Mouse (Mus musculus) heart, postnatal 4 days (tissue): ENCODE data around the gene Myl9. TPM values are rescaled to one million over a fixed set of nuclear protein-coding genes. Genes with fewer than 3 reads are reported as not detected.
"Not testable (repeated sequence)": the region's sequence is repeated elsewhere in the genome, so short reads cannot be mapped to it uniquely, and the experiment has no call there.

ENCODE experiments used
- DNase-seq: peaks from one replicate; pipeline ENCODE4 v3.0.0; 2021
- total RNA-seq, 2 experiments: library from RNA; stranded (reverse); gene quantifications; 2 replicates each; pipeline ENCODE4 v1.2.3; 2021

Myl9 gene
- total RNA-seq, 2 experiments from 2014 or later: 1,178 to 1,267 TPM

DNA sequence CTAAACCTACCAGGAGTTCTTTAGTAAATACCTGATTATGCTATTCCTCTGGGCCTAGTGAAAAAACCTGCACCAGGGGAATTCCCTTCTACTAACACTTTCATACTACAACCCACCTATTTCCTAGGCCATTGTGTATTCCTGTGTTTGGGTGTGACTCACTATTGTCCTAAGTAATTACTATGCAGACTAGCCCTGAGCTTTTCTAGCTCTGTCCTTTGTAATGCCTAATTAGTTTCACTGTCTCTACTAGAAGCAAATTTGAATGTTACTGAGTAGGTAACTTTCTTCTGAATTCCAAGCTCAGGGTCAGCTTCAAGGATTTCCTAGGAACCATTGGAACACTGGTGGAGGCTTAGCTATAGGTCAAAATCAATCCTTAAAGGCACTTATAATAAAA lies 11.1 kb downstream of the Myl9 start:
- not testable (repeated sequence) for DNase-seq

- no peak for DNase-seq
Measured at GRCm38 (mm10) chr2:156787090-156787775, 12.0 kb downstream of the Myl9 start.

DNA sequence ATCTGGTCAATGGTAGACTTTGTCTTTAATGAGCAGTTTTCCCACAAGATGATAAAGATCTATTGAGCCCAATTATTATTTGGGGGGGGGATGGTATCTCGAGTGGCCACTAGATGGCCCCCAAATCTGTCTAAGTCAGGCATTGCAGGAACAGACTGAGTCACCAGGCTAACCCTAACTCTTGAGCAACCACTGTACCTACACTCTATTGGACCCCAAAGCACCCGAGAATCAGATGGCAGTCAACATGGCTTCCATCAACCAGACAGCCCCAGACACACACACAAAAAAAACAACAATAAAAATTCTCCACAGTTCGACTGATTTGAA lies 12.5 kb downstream of the Myl9 start:
- DNase-seq: no peak

- DNase-seq: no peak
Measured at GRCm38 (mm10) chr2:156788836-156789235, 13.6 kb downstream of the Myl9 start.

DNA sequence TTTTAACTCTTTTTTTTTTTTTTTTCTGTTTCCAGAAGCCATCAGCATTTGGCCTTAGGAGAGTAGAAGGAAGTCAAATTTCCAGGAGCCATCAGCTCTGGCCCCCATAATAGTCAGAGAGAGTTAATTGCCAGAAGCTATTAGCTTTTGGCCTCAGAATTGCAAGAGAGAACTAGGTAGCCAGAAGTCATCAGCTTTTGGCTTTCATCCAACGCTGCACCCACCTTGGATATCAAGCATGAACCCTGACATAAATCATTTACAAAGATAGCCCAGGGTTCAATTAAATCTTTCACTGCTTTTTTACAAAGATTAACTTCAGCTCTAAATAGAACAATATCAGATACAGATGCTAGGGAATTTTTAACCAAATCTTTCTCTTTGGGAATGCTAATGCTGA lies 23.3 kb downstream of the Myl9 start:
- no peak for DNase-seq

DNA sequence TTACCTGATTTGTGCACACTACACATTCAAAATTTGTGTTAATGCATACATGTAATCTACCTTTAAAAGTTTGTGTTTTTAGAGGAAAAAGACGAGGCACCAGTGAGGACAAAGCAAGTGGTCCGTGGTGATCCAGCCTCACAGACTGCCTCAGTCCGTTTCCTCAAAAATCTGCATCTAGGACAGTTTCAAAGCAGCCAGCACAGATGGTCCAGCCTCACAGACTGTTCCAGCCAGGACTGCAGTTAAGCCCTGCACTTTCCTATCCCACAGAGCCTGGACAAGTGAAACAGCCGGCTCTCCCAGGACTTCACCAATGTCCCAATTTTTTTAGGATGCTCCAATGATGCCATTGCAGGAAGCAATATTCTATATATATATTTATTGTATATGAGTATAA lies 25.8 kb downstream of the Myl9 start:
- no peak for DNase-seq

GRCm38 (mm10) chr2:156802116-156802515 lies 26.9 kb downstream of the Myl9 start:
- not testable (repeated sequence) for DNase-seq

DNA sequence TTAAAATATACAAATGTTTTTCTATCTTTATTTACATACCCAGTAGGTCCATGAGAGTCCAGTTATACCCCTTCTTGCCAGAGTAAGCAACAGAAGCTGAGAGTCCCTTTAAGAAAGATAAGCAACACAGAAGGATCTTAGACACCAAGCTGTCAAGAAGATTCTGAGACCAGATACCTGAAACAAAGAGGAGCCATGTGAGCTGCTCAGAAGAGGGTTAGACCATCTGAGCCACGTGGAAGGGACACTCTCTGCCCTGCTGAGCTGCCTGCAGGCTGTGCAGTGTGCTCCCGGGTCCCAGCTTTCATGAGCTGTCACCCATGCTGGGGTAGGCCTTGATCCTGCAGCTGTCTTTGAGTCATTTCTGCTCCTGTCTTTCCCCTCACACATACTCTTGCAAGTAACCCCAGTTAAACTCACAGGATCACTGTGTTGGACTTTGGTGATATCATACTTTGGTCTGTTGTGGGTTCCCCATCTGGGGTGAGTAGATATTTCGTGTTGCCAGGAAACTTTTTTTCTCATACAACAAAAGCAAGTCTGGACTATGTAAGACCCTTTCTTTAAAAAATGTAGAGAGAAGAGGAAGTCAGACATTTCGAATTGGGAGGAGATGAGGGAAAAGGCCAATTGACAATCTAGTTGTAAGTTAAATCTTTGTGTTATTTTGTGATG lies 28.6 kb downstream of the Myl9 start:
- DNase-seq: no peak

DNA sequence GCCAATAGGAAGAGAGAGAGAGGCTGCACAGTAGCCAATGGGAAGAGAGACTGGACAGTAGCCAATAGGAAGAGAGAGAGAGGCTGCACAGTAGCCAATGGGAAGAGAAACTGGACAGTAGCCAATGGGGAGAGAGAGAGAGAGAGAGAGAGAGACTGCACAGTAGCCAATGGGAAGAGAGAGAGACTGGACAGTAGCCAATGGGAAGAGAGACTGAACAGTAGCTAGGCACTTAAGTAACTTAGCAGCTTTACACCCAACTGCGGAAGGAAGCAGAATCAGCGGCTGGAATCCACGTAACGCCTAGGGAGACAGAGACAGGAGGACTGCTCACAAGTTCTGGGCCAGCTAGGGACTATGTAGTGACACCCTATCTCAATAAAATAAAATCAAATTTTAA lies 29.4 kb downstream of the Myl9 start:
- DNase-seq: no peak

DNA sequence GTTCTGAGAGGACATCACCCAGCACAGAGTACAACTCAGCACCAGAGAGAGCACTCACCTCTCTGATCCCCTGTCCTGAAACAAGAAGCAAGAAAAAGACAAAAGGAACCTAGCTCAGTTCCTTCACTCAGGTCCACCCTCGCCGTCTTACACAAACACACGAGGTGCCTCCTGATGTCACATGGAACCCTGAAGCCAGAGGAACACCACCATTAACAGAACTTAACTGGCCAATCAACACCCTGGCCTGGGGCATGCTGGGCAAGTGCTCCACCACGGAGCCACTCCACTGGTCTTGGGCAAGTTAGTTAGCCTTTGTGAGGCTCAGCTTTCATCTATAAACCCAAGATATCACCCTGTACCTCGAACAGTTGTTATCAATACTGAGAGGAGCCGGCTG lies 31.7 kb downstream of the Myl9 start:
- no peak for DNase-seq

DNA sequence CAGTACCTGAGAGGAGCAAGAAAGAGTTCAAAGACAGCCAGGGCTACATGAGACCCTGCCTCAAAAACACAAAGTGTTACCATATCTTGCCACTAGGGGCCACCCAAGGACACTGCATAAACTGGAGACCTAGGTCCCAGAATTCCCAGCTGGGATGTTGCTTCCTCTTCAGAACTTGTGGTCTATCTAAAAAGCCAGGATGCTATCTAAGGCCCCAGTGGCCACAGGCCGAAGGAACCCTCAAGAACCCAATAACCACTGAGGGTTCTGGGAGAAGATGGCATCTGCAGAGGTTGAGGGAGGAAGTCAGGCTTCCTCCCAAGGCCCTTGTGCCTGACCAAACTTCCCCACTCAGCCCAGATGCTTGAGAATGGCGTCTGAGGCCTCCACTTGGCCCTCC lies 34.4 kb downstream of the Myl9 start:
- peak; percentile 82 for DNase-seq

GRCm38 (mm10) chr2:156810716-156811115 lies 35.5 kb downstream of the Myl9 start:
- DNase-seq: no peak

- peak; percentile 11 for DNase-seq
Measured at GRCm38 (mm10) chr2:156811556-156811955, 36.3 kb downstream of the Myl9 start.

- peak; percentile 35 for DNase-seq
Measured at GRCm38 (mm10) chr2:156814344-156814801, 39.2 kb downstream of the Myl9 start.

DNA sequence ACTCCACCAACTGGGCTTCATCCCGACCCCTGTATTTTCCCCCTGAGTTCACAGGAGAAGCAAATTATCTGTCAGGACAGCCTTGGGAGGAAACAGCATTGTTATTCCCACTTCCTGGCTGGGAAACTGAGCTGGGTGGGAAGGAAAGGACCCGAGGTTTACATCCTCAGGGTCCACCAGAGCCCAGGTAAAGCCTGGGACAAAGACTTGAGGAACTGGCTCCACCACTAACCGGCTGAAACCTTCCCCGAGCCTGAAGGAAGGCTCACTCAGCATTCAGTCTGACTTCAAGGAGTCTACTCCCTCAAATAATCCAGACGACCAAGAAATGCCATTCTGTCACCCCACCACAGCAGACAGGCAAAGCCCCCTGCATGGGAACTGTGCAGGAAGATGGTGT lies 39.7 kb downstream of the Myl9 start:
- DNase-seq: no peak

DNA sequence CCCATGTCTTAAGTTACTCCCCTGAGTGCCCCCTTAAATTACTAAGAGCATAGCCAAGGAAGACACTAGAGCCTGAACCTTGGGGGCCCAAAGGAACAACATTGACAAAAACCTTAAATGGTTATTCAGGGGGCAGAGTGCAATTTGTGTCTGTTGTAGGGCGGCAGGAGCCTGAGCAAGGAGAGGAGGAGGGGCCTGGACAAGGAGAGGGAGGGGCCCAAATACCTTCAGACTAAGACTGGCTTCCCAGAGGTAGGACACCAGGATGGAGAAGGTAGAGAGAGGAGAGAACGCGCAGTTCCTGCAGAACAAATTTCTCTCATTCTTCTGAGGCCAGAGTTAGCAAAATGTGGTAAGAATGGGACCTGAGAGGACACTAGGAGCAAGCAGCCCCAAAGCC lies 40.2 kb downstream of the Myl9 start:
- no peak for DNase-seq

- DNase-seq: no peak
Measured at GRCm38 (mm10) chr2:156816116-156816515, 40.9 kb downstream of the Myl9 start.

- not testable (repeated sequence) for DNase-seq
Measured at GRCm38 (mm10) chr2:156825128-156825527, 49.9 kb downstream of the Myl9 start.

Other genes with a start within 250 kb of the Myl9 start
- 10 to 100 TPM; 17.3 to 17.8 TPM for gene Aar2, start 227.8 kb upstream of the Myl9 start, total RNA-seq
- gene Dlgap4, start 161.7 kb upstream of the Myl9 start, total RNA-seq: 10 to 100 TPM; 57.1 to 58.3 TPM
- 10 to 100 TPM; 18.2 to 19.3 TPM for gene Tgif2, start 64.6 kb downstream of the Myl9 start, total RNA-seq
- 1 to 10 TPM; 1.3 to 2.0 TPM for gene 4930518I15Rik, start 82.5 kb downstream of the Myl9 start, total RNA-seq
- gene Rab5if, start 87.7 kb downstream of the Myl9 start, total RNA-seq: 100 to 1,000 TPM; 136 to 142 TPM
- not detected for gene Sla2, start 111.8 kb downstream of the Myl9 start, total RNA-seq
- 10 to 100 TPM; 23.0 to 27.2 TPM for gene Ndrg3, start 216.6 kb downstream of the Myl9 start, total RNA-seq
- 10 to 100 TPM; 21.5 to 24.3 TPM for gene Dsn1, start 231.7 kb downstream of the Myl9 start, total RNA-seq